Mouse (Mus musculus) midbrain, embryonic 16.5 days (tissue): Measurements from ENCODE around the gene Slc4a2. TPM values are rescaled to one million over a fixed set of nuclear protein-coding genes. Genes with fewer than 3 reads are reported as not detected.

Source experiments
- ATAC-seq: fragments of 200-750 bp; cut with Nextera tagmentation; 2 replicates; pipeline ENCODE4 v1.8.0; 2017; ENCODE audit warnings: moderate TSS enrichment
- H3K27ac ChIP-seq: fragments of 300-500 bp; sonication (generic); 2 replicates; pipeline ENCODE4 v1.5.1; 2014; ENCODE audit warnings: mild to moderate bottlenecking, low read length, mixed read lengths
- H3K27me3 ChIP-seq: fragments of 300-500 bp; sonication (generic); 2 replicates; pipeline ENCODE4 v1.6.1; 2014; ENCODE audit warnings: low read depth, low read length, mixed read lengths; ENCODE audit not compliant: control insufficient read depth, insufficient read depth
- H3K36me3 ChIP-seq: fragments of 300-500 bp; sonication (generic); 2 replicates; pipeline ENCODE4 v1.6.1; 2014; ENCODE audit warnings: mild to moderate bottlenecking, low read length, moderate library complexity, mixed read lengths; ENCODE audit not compliant: control insufficient read depth, insufficient read depth
- H3K4me1 ChIP-seq: fragments of 300-500 bp; sonication (generic); 2 replicates; pipeline ENCODE4 v1.6.1; 2014; ENCODE audit warnings: mild to moderate bottlenecking, low read length, mixed read lengths; ENCODE audit not compliant: control insufficient read depth, insufficient read depth
- H3K4me2 ChIP-seq: fragments of 300-500 bp; sonication (generic); 2 replicates; pipeline ENCODE4 v1.6.1; 2014; ENCODE audit warnings: mild to moderate bottlenecking, low read length, mixed read lengths
- H3K4me3 ChIP-seq: fragments of 300-500 bp; sonication (generic); 2 replicates; pipeline ENCODE4 v1.5.1; 2014; ENCODE audit warnings: low read depth, mild to moderate bottlenecking, low read length, moderate library complexity, mixed read lengths
- H3K9ac ChIP-seq: fragments of 300-500 bp; sonication (generic); 2 replicates; pipeline ENCODE4 v1.6.1; 2014; ENCODE audit warnings: low read depth, low read length, mixed read lengths
- H3K9me3 ChIP-seq: fragments of 300-500 bp; sonication (generic); replicated peaks from 2 replicates; pipeline ENCODE4 v1.6.1; 2014; ENCODE audit warnings: mild to moderate bottlenecking, low read length, mixed read lengths; ENCODE audit not compliant: control insufficient read depth, poor library complexity, severe bottlenecking
- WGBS: fragments of 180-500 bp; shearing (Covaris S2); extraction: QIAGEN DNeasy Blood & Tissue Kit; methylation state at CpG from one replicate; pipeline ENCODE4 v1.1.7; 2014; 5-methylcytosine and 5-hydroxymethylcytosine counted together
- polyA plus RNA-seq: library from polyadenylated mRNA; unstranded; fragments of >200 nt; fragmentation: Nextera tagmentation; extraction: Ambion mirVana; gene quantifications from 2 replicates; pipeline ENCODE4 v1.2.1, GENCODE M21; 2015

The Slc4a2 gene
- polyA plus RNA-seq, 1 experiment from 2014 or later, result 23.7 TPM

DNA sequence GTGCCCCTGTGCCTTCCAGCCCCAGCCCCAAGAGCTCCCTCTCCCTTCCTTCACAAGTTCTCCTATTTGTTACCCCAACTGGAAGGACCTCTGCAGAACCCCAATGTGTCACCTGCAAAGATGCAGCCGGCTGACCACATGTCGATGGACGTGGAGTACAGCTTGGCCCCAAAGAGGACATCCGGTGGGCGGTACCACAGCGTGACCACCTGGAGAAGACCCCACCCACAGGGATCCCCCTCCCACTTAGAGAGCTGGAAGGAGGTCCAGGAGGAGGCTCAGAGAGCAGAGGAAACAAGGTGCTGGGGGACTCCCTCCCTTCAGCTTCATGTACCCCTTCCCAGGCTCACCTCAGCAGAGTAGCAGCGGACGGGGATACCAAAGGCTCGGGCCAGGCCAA is 3.3 kb upstream of the Slc4a2 start:
- 94% methylated on average over 9 of the region's 9 CpGs for WGBS

DNA sequence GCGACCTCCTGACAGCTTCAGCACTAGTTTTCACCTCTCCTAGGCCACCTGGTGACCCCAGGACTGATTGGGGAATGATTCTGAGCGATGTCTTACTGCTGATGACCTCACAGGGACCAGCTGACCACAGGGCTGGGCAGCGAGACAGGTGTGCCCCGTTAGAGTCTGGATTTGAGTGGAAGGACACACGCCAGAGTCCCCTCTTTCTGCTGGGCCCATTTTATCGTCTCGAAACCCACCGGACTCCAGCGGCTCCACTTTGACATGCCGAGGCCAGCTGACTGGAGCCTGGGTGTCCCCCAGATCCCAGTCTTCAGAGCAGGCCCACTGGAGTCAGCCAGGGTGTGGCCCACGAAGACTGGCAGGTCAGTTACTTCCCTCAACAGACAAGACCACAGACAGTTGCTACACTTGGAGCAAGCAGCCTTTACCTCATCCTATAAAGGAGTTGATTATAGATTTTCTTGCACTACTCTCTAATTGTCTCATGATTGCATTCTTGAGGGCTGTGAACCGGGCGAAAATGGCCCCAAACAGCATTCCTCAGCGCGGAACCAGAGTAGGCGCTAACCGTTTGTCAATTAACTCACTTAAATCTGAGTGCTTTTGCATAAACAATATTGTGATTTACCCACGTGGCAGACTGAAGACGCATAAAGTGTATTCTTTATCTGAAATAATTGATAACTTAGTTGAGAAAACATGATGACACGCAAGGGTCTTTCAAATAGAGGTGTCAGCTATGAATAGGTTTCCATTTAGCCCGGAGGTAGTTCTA is 556 bp downstream of the Slc4a2 start:
- no peaks in the 10 kb centered on the region for H3K9me3 ChIP-seq
- H3K9ac ChIP-seq, result peak overlapping the region; percentile 72
- H3K4me2 ChIP-seq, result peak overlapping the region; percentile 94
- H3K27ac ChIP-seq, result peak overlapping the region; percentile 94
- peaks cover 11% of the 10 kb centered on the region; the same call in 1 of the 2 replicates for H3K36me3 ChIP-seq
- H3K4me1 ChIP-seq, result peaks cover 30% of the 10 kb centered on the region
- WGBS, result 14% methylated on average over 21 of the region's 21 CpGs
- no peak; the same call in 1 of the 2 replicates for ATAC-seq
- H3K27me3 ChIP-seq, result no peaks in the 10 kb centered on the region; the same call in 1 of the 2 replicates
- peak overlapping the region; percentile 68 for H3K4me3 ChIP-seq

More for the DNA sequence above, 3.3 kb upstream of the Slc4a2 start:
- H3K4me1 ChIP-seq, result peaks cover 29% of the 10 kb centered on the region
- H3K4me2 ChIP-seq, result no peak overlapping the region
- peaks cover 18% of the 10 kb centered on the region; the same call in 1 of the 2 replicates for H3K36me3 ChIP-seq
- no peaks in the 10 kb centered on the region for H3K9me3 ChIP-seq
- no peak overlapping the region for H3K9ac ChIP-seq
- H3K27ac ChIP-seq, result no peak overlapping the region
- ATAC-seq, result no peak
- no peaks in the 10 kb centered on the region for H3K27me3 ChIP-seq
- H3K4me3 ChIP-seq, result no peak overlapping the region

DNA sequence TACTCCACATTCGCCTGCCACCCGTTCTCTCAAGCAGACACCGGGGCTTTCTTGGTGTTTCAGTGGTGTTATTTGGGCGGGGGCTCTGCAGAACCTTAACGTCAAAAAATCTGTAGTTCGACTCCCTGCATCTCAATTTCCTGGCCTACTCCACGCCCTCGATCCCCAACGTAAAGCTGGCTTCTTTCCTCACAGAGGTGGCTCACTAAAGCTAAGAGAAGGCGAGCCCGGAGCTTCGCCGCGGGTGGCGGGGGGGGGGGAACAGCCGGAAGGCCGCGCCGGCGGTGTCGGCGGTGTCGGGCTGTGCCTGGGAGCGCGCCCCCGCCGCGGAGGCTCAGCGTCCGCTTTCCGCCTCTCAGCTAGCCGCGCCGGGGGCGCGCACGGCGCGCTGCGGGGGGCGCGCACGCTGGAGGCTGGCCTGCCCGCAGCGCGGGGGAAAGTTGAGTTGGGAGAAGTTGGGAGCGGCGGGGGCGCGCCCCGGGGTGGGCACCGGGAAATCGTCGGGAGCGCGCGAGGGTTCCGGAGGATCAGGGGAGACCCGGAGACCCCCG is 1.3 kb downstream of the Slc4a2 start:
- Histone ChIP-seq H3K36me3 (0 out of 2 replicates have a peak, but pooled peaks cover 5% of the 10 kb centered on the region), H3K27ac (peak overlapping the region; percentile 94), H3K4me2 (peak overlapping the region; percentile 94), H3K4me1 (peaks cover 30% of the 10 kb centered on the region), H3K27me3 (no peaks in the 10 kb centered on the region; the same call in 1 of the 2 replicates), H3K4me3 (peak overlapping the region; percentile 68), H3K9me3 (no peaks in the 10 kb centered on the region), H3K9ac (peak overlapping the region; percentile 69)
- ATAC-seq, result no peak
- under 1% methylated on average over 44 of the region's 60 CpGs for WGBS

DNA sequence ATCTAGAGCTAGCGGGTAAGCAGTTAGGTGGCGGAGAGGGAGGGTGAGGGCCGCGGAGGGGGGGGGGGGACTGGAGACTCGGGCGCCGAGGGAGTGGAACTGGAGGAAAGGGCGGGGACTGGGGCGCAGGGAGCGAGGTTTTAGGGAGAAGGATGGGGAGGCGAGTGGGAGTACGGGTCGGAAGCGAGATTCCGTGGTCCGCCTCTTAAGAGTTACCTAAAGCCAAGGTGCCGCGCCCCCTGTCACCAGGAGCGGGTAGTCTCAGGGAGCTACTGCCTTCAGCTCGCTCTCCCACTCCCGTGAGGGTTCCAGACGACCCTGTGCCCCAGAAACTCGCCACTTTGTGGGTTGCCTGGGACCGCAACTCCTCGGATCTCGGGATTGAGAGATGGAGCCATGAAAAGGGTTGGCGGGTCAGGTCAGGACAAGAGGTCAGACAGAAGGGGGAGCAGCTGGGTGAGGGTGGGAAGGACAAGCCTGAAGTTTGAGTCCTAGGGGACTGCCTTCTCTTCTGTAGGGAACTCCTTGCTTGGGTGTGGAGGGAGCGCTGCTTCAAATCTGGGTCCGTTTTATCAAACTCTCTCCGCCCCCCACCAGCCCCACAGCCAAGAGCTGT is 1.9 kb downstream of the Slc4a2 start:
- peaks cover 30% of the 10 kb centered on the region for H3K4me1 ChIP-seq

DNA sequence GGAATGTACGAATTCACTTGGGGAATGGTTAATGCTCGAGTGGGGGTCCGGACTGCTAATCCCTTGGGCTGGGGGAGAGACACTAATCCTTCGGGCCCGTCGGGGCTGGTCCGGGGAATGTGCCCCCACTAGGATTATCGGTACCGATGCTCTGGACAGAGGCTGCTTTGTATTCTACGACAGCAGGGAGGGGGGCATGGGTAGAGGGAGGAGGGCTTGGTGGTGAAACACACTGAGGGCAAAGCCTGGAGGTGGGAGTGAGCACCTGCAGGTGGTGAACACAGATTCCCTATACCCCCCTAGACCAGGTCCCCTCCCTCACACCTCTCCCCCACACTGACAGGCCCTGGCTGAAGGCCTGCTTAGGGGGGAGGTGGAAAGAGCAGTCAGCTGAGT is 2.4 kb downstream of the Slc4a2 start:
- Histone ChIP-seq H3K36me3 (peaks cover 1% of the 10 kb centered on the region; the same call in 1 of the 2 replicates), H3K4me3 (peak overlapping the region; percentile 68), H3K27ac (no peak overlapping the region), H3K4me2 (peak overlapping the region; percentile 94), H3K4me1 (peaks cover 30% of the 10 kb centered on the region), H3K9me3 (no peaks in the 10 kb centered on the region), H3K27me3 (no peaks in the 10 kb centered on the region; the same call in 1 of the 2 replicates), H3K9ac (no peak overlapping the region; the same call in 1 of the 2 replicates)
- WGBS, result 1% methylated on average over 10 of the region's 10 CpGs
- no peak for ATAC-seq

More for the DNA sequence above, 1.9 kb downstream of the Slc4a2 start:
- H3K4me3 ChIP-seq, result peak overlapping the region; percentile 68
- no peak for ATAC-seq
- no peaks in the 10 kb centered on the region; the same call in 1 of the 2 replicates for H3K36me3 ChIP-seq
- H3K27me3 ChIP-seq, result no peaks in the 10 kb centered on the region; the same call in 1 of the 2 replicates
- H3K4me2 ChIP-seq, result peak overlapping the region; percentile 94
- no peaks in the 10 kb centered on the region for H3K9me3 ChIP-seq
- H3K9ac ChIP-seq, result peak overlapping the region; percentile 69
- H3K27ac ChIP-seq, result peak overlapping the region; percentile 13; the same call in 1 of the 2 replicates
- under 1% methylated on average over 21 of the region's 30 CpGs for WGBS

DNA sequence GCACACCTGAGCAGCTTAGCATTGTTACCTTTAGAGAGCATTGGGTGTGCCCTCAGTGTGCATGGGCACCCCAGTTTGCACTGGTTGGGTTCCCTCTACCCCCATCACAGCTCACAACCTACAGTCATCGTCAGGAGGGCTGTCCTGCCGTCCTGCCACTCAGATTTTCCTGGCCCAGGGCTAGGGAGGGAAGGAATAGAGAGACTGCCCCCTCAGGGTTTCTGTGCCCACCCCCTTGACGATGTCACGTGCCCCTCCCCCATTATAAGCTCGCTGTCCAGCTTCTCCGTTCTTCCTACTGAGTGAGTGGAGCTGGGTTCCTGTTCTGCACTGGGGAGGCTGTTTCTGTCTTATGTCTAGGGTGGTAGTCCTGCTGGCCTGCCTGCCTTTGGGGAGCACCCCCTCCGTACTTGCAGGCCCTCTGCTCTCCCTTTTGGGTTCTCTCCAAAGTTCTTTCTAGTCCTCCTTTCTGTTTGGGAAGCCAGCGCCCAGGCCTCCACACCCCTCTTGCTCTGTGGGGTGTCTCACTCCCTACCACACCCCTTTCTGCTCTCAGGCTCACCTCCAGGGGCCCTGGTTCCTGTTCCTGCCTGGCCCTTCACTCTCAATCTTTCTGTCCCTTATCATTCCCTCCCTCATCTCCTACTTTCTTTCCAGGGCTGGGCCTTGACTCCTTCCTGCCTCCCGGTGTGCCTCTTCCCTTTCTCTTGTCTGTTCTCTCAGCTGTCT is 3.1 kb downstream of the Slc4a2 start:
- Histone ChIP-seq H3K9ac (no peak overlapping the region; the same call in 1 of the 2 replicates), H3K36me3 (peaks cover 8% of the 10 kb centered on the region; the same call in 1 of the 2 replicates), H3K27ac (no peak overlapping the region), H3K27me3 (no peaks in the 10 kb centered on the region; the same call in 1 of the 2 replicates), H3K4me1 (peaks cover 30% of the 10 kb centered on the region), H3K4me2 (peak overlapping the region; percentile 94), H3K4me3 (no peak overlapping the region), H3K9me3 (no peaks in the 10 kb centered on the region)
- no peak for ATAC-seq
- 11% methylated on average over 9 of the region's 9 CpGs for WGBS

DNA sequence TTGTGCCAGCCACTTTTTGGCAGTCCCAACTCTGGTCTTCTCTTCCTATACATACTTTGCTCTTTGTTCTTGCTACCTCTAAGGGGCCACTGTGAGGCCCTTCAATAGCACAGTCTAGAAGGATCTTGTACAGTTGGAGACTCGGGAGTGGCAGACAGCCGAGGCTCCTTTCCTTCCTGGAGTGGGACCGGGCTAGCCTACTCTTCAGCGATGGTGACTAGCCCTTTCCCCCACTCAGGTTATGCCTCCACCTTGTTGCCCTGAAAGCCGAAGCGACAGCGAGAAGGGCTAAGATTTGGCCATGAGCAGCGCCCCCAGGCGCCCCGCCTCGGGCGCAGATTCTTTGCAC is 3.6 kb downstream of the Slc4a2 start:
- H3K9ac ChIP-seq, result no peak overlapping the region
- H3K4me1 ChIP-seq, result peaks cover 26% of the 10 kb centered on the region
- no peak for ATAC-seq
- peaks cover 11% of the 10 kb centered on the region; the same call in 1 of the 2 replicates for H3K36me3 ChIP-seq
- no peak overlapping the region for H3K4me3 ChIP-seq
- WGBS, result 22% methylated on average over 12 of the region's 12 CpGs
- no peak overlapping the region for H3K27ac ChIP-seq
- no peaks in the 10 kb centered on the region; the same call in 1 of the 2 replicates for H3K27me3 ChIP-seq
- no peaks in the 10 kb centered on the region for H3K9me3 ChIP-seq
- H3K4me2 ChIP-seq, result no peak overlapping the region; the same call in 1 of the 2 replicates

DNA sequence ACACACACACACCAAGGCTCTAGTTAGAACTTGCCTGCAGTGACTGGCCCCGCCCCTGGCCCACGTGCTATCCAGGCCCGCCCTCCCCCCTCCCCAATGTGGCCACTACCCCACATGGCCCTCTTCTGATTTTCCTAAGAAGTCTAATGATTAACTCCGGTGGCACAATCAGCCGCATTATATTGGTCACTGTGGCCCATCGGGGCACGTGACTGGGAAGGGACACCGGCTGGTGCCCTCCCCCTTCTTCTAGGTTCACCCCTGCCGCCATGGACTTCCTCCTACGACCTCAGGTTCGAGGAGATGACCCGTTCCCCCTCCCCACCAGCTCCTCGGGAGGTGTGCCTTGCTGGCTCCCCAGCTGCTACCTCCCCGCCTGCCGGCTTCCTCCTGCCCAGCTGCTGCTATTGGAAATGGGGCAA is 4.4 kb downstream of the Slc4a2 start:
- peaks cover 16% of the 10 kb centered on the region; the same call in 1 of the 2 replicates for H3K36me3 ChIP-seq
- H3K9me3 ChIP-seq, result no peaks in the 10 kb centered on the region
- peak overlapping the region; percentile 6; the same call in 1 of the 2 replicates for H3K4me2 ChIP-seq
- peaks cover 20% of the 10 kb centered on the region for H3K4me1 ChIP-seq
- no peak for ATAC-seq
- no peak overlapping the region for H3K27ac ChIP-seq
- H3K4me3 ChIP-seq, result no peak overlapping the region
- WGBS, result 8% methylated on average over 14 of the region's 15 CpGs
- 0 out of 2 replicates have a peak overlapping the region, but pooled peaks have one; percentile 14 for H3K9ac ChIP-seq
- no peaks in the 10 kb centered on the region; the same call in 1 of the 2 replicates for H3K27me3 ChIP-seq
